Mouse (Mus musculus): ENCODE results near the gene Lrrc36. TPM values are rescaled to one million over a fixed set of nuclear protein-coding genes. Genes with fewer than 3 reads are reported as not detected.

Lrrc36 gene
- polyA plus RNA-seq, 1 experiment from 2014 or later, result 0.88 TPM

DNA sequence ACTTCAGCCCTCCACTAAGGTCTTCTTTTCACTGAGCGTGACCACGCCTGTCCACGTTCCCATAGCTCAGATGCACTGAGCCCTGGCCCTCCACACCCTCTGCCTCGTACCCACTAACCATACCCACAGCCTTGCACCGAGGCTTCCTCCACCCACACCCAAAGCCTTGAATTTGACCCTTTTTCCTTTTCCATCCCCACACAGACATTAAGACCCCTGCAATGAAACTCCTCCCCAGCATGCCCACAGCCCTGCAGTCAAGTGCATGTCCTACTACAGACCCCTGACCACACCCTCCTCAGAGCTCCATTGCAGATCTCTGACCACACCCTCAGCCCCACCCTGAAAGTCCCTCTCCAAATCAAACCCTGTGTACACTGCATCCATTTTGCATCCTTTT is 56.4 kb downstream of the Lrrc36 start:
- ATAC-seq (replicated peaks), result no peak
- Histone ChIP-seq H3K4me2 (replicated peaks) (peak overlapping the region; percentile 63), H3K9ac (replicated peaks) (no peak overlapping the region), H3K27me3 (peaks cover 7% of the 10 kb centered on the region; the same call in 1 of the 2 replicates), H3K4me3 (peak overlapping the region; percentile 40; the same call in 1 of the 2 replicates), H3K9me3 (no peaks in the 10 kb centered on the region), H3K27ac (replicated peaks) (no peak overlapping the region), H3K36me3 (no peaks in the 10 kb centered on the region), H3K4me1 (peaks cover 63% of the 10 kb centered on the region)
- WGBS, result 89% methylated on average over 5 of the region's 5 CpGs

DNA sequence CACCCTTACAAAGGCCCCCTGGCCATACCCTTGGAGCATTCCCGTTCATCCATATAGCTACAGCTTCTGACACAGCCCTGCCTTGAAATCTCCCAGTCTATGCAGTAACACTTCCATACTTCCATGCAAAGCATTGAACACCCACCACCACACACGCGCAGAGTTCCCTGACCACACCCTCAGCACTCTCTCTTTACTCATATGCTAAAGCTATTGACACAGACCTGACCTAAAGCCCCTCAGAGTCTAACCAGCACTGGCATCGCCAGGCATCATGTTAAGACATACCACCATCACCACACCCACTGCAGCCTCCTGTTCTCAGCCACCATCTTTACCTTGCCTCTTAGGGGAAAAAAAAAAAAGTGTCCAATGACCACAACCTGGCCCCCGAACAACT is 56.9 kb downstream of the Lrrc36 start:
- no peak overlapping the region for H3K9ac ChIP-seq (replicated peaks)
- 88% methylated on average over 5 of the region's 5 CpGs for WGBS

DNA sequence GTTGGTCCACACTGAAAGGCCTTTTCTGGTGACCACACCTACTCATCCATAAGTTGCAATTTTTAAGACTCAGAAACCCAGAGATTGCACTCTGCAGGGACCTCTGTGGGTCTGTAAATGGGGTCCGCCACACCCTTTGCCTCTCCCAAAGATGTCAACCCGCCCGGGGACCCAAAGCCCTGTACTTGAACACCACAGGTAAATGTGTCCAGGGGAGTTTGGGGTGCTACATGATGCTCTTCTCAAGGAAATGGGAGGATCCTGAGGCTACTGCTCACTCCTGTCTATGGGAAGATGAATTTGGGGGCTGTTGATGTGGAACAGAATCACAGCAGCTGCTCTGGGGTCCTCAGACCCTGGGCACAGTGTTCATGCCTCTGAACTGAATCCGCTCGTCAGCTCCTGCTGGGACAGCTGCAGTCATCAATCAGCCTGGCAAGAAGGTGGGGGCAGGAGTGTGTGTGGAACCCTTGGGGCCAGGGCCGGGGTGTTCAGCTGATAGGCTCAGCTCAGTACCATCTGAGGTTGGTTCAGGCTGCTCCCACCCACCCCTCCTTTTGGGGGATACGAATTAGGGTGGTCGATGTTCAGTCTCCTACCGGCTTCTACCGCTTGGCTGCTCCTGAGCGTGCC is 57.4 kb downstream of the Lrrc36 start:
- H3K4me1 ChIP-seq, result peaks cover 66% of the 10 kb centered on the region
- peak overlapping the region; percentile 37 for H3K9ac ChIP-seq (replicated peaks)
- WGBS, result 21% methylated on average over 11 of the region's 11 CpGs
- H3K4me2 ChIP-seq (replicated peaks), result peak overlapping the region; percentile 63
- no peaks in the 10 kb centered on the region for H3K36me3 ChIP-seq
- no peaks in the 10 kb centered on the region for H3K9me3 ChIP-seq
- H3K27me3 ChIP-seq, result peaks cover 7% of the 10 kb centered on the region; the same call in 1 of the 2 replicates
- peak; percentile 51; the same call in 1 of the 2 replicates for ATAC-seq (replicated peaks)
- H3K27ac ChIP-seq (replicated peaks), result peak overlapping the region; percentile 15; the same call in 1 of the 2 replicates
- H3K4me3 ChIP-seq, result peak overlapping the region; percentile 40

More for the DNA sequence above, 56.9 kb downstream of the Lrrc36 start:
- Histone ChIP-seq H3K4me1 (peaks cover 66% of the 10 kb centered on the region), H3K4me3 (peak overlapping the region; percentile 40; the same call in 1 of the 2 replicates), H3K27ac (replicated peaks) (no peak overlapping the region), H3K27me3 (peaks cover 7% of the 10 kb centered on the region; the same call in 1 of the 2 replicates), H3K4me2 (replicated peaks) (peak overlapping the region; percentile 63), H3K36me3 (no peaks in the 10 kb centered on the region), H3K9me3 (no peaks in the 10 kb centered on the region)
- no peak for ATAC-seq (replicated peaks)

DNA sequence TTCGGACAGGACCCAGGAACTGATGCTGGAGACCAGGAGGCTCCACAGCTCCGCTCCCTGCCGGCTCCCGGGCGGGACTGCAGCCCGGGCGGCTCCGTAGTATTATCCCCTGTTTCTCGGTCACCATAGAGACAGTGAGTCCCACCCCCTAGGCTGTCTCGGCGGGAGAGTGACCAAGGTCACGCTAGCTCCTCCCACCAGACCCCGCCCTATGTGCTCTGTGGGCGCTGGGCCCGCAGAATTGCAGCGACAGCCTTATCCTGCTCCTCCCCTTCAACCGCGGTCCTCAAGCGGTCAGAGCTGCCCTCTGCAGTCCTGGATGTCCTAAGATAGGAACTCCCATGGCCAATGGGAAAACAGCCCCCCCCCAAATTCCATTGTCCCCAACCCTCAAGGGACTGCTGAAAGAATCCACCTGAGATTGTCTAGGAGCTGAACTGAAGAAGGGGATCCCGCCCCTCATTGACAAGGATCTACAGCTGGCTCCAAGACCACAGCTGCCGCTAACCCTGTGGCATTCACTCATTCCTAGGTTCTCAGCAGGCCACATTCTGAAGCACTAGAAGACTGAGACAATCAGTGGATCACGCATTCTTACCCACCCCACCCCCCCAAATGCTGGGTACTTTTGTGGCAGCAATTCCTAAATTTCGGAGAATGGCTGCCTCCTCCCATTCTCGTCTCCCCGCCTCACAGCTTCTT is 58.1 kb downstream of the Lrrc36 start, which contains the start of gene Tppp3:
Gene Tppp3 (minus strand): TSS at position 213 of the 702 bp plus-strand sequence.
- Histone ChIP-seq H3K27me3 (peaks cover 7% of the 10 kb centered on the region; the same call in 1 of the 2 replicates), H3K27ac (replicated peaks) (peak within 1 kb of the TSS; percentile 15; the same call in 1 of the 2 replicates), H3K4me3 (peak within 1 kb of the TSS; percentile 40), H3K9ac (replicated peaks) (peak within 1 kb of the TSS; percentile 37), H3K4me2 (replicated peaks) (peak within 1 kb of the TSS; percentile 63), H3K36me3 (0 out of 2 replicates have a peak, but pooled peaks cover 3% of the 10 kb centered on the region), H3K9me3 (no peaks in the 10 kb centered on the region), H3K4me1 (peaks cover 64% of the 10 kb centered on the region)
- 8% methylated on average over 25 of the region's 25 CpGs for WGBS
- ATAC-seq (replicated peaks), result peak; percentile 84

DNA sequence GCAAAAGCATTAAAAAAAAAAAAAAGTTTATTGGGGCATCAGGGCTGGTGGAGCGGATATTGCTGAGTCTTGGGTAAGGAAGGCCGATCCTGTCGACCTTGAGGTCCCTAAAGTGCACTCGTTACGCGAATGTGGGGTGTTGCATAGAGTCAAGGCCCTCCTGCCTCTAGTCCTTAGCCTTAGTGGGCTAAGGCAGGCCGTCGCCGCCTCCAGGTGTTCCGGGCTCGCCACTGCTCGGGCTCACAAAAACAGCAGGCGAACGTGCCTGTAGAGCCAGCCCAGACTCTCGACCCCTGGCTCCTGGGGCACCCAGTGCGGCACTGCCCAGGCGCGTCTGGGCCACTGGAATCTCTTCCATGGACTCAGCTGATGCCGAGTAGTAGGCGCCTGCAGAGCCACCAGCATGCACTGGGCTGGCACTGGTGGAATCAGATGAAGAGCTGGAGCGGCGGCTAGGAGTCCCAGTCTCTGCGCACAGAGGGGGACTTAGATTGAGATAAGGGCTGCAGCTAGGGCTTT is 59.1 kb downstream of the Lrrc36 start:
- Histone ChIP-seq H3K36me3 (0 out of 2 replicates have a peak, but pooled peaks cover 3% of the 10 kb centered on the region), H3K9ac (replicated peaks) (no peak overlapping the region), H3K4me1 (peaks cover 55% of the 10 kb centered on the region), H3K4me2 (replicated peaks) (no peak overlapping the region), H3K4me3 (no peak overlapping the region), H3K9me3 (no peaks in the 10 kb centered on the region), H3K27me3 (peaks cover 7% of the 10 kb centered on the region; the same call in 1 of the 2 replicates), H3K27ac (replicated peaks) (no peak overlapping the region)
- no peak for ATAC-seq (replicated peaks)
- 37% methylated on average over 23 of the region's 23 CpGs for WGBS

DNA sequence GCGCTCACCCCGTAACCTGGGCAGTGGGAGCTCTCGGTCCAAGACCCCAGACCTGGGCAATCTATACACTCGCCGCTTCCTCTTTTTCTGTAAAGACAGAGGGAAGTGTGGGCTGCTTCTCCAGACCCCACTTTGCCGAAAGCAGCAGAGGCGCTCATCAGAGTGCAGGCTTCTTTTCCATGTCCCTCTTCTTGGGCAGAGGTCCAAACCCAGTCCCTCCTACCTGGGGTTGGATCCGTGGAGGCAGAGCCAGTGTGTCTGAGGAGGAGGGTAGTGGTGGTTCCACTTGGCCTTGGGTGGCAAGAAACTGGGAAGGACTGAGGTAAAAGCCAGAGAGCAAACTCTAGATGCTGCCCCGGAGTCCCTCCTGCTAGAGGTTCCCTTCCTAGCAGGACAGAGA is 59.6 kb downstream of the Lrrc36 start:
- H3K36me3 ChIP-seq, result 0 out of 2 replicates have a peak, but pooled peaks cover 3% of the 10 kb centered on the region
- H3K4me1 ChIP-seq, result peaks cover 52% of the 10 kb centered on the region
- H3K27ac ChIP-seq (replicated peaks), result no peak overlapping the region
- H3K4me2 ChIP-seq (replicated peaks), result no peak overlapping the region
- H3K9ac ChIP-seq (replicated peaks), result no peak overlapping the region
- H3K9me3 ChIP-seq, result no peaks in the 10 kb centered on the region
- H3K4me3 ChIP-seq, result no peak overlapping the region
- ATAC-seq (replicated peaks), result no peak
- H3K27me3 ChIP-seq, result peaks cover 7% of the 10 kb centered on the region; the same call in 1 of the 2 replicates
- 56% methylated on average over 9 of the region's 9 CpGs for WGBS

DNA sequence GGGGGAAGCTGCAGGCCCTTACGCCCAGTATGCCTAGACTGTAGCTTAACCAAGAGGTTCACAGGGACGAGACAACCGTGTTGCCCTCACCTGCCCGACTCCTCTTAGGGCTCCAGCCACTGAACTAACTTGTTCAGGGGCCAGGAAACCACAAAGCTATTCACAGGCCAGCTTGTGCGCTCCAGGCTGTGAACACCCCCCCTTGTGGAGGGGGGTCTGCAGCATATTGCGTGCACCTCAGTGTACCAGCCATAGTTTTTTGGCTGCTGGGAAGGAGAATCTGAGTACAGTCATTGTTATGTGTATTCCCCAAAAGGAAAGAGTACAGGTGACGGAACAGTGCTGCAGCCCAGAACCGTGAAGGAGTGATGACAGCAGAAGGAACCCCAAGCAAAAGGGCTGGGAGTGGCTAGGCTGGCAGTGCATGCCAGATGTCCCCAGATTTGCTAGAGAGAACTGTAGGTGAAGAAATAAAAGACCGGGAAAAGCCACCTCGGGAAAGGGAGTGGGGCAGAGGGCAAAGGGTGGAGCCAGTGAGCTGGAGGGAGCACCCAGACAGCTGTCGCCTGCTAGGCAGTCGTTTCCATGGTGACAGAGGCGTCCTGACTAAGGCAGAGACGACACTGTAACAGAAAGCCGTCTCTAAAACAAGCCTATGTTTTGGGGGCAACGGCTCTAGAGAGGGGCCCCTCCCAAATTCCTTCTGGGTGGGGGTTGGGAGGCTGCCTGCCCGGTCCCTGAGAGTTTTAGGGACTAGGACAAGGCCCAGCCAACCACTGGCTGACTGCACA is 60.6 kb downstream of the Lrrc36 start:
- Histone ChIP-seq H3K9me3 (no peaks in the 10 kb centered on the region), H3K27ac (replicated peaks) (peak overlapping the region; percentile 35), H3K36me3 (0 out of 2 replicates have a peak, but pooled peaks cover 3% of the 10 kb centered on the region), H3K27me3 (peaks cover 7% of the 10 kb centered on the region; the same call in 1 of the 2 replicates), H3K4me1 (peaks cover 50% of the 10 kb centered on the region), H3K9ac (replicated peaks) (no peak overlapping the region), H3K4me3 (no peak overlapping the region), H3K4me2 (replicated peaks) (peak overlapping the region; percentile 1; the same call in 1 of the 2 replicates)
- WGBS, result 25% methylated on average over 17 of the region's 17 CpGs
- no peak; the same call in 1 of the 2 replicates for ATAC-seq (replicated peaks)

DNA sequence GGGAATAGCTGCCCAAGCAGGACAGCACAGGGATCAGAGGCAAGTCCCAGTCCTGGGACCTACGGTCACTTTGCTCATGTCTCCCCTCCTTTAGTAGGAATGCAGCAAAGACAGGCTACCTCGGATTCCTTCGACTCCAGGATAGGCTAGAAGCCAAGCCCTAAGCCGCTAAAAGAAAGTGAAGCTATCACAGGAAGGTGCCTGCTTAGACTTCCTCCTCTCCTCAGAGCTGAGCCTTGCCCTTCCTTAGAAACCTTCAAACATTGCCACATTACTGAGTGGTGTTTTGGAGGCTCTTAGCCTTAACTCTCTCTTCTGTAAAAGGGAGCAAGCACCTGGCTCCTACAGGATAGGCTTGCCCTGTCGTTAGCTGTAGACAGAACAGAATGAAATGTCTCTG is 61.3 kb downstream of the Lrrc36 start:
- H3K9me3 ChIP-seq, result no peaks in the 10 kb centered on the region
- H3K4me2 ChIP-seq (replicated peaks), result peak overlapping the region; percentile 1; the same call in 1 of the 2 replicates
- no peak overlapping the region for H3K4me3 ChIP-seq
- WGBS, result 50% methylated on average over 5 of the region's 5 CpGs
- H3K27ac ChIP-seq (replicated peaks), result no peak overlapping the region
- 0 out of 2 replicates have a peak overlapping the region, but pooled peaks have one; percentile 14 for H3K9ac ChIP-seq (replicated peaks)
- no peak for ATAC-seq (replicated peaks)
- H3K4me1 ChIP-seq, result peaks cover 43% of the 10 kb centered on the region
- 0 out of 2 replicates have a peak, but pooled peaks cover 3% of the 10 kb centered on the region for H3K36me3 ChIP-seq
- peaks cover 7% of the 10 kb centered on the region; the same call in 1 of the 2 replicates for H3K27me3 ChIP-seq

DNA sequence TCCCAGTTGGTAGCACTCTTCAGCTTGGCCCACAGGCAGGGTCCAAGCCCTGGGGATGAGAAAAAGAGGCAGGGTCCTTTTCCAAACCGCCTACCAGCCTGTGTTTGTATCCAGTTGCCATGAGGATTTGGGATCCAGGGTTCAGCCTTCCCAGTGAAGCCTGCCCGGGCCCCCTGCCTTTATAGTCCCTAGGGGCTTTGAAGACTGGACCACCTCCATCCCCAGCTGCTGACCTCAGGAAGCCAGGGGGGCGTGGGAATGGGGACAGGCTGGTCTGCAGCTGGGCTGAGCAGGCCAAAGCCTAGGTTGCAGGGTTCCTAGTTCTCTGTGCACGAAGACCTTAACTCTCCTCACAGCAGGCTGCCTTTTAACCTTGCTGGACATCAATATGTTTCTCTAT is 61.9 kb downstream of the Lrrc36 start:
- no peak overlapping the region for H3K27ac ChIP-seq (replicated peaks)
- no peak overlapping the region for H3K4me3 ChIP-seq
- 0 out of 2 replicates have a peak overlapping the region, but pooled peaks have one; percentile 14 for H3K9ac ChIP-seq (replicated peaks)
- H3K27me3 ChIP-seq, result peaks cover 7% of the 10 kb centered on the region; the same call in 1 of the 2 replicates
- H3K9me3 ChIP-seq, result no peaks in the 10 kb centered on the region
- ATAC-seq (replicated peaks), result no peak
- 59% methylated on average over 4 of the region's 4 CpGs for WGBS
- H3K4me2 ChIP-seq (replicated peaks), result no peak overlapping the region
- H3K4me1 ChIP-seq, result peaks cover 38% of the 10 kb centered on the region
- H3K36me3 ChIP-seq, result 0 out of 2 replicates have a peak, but pooled peaks cover 3% of the 10 kb centered on the region

DNA sequence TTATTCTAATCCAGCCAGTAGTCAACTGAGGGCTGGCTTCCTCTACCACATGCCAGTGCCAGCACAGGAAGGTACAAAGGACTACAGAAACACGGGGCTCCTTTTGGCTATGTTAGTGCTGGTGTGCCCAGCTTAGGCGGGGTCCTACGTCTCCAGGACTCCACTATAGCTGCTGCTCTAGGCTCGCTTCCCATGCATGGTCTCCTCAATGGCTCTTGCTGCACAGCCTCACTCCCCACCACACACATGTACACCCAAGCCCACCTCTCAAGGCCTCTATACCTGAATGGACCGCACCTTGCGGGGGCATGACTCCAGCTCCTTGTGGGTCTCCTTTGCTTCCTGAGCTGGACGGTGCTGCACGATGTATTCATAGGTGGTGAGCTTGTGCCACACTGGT is 62.4 kb downstream of the Lrrc36 start:
- peaks cover 33% of the 10 kb centered on the region for H3K4me1 ChIP-seq
- no peaks in the 10 kb centered on the region for H3K9me3 ChIP-seq
- H3K27ac ChIP-seq (replicated peaks), result no peak overlapping the region
- H3K27me3 ChIP-seq, result peaks cover 7% of the 10 kb centered on the region; the same call in 1 of the 2 replicates
- H3K4me3 ChIP-seq, result no peak overlapping the region
- 90% methylated on average over 8 of the region's 8 CpGs for WGBS
- H3K9ac ChIP-seq (replicated peaks), result no peak overlapping the region
- no peak overlapping the region for H3K4me2 ChIP-seq (replicated peaks)
- H3K36me3 ChIP-seq, result 0 out of 2 replicates have a peak, but pooled peaks cover 3% of the 10 kb centered on the region
- ATAC-seq (replicated peaks), result no peak

DNA sequence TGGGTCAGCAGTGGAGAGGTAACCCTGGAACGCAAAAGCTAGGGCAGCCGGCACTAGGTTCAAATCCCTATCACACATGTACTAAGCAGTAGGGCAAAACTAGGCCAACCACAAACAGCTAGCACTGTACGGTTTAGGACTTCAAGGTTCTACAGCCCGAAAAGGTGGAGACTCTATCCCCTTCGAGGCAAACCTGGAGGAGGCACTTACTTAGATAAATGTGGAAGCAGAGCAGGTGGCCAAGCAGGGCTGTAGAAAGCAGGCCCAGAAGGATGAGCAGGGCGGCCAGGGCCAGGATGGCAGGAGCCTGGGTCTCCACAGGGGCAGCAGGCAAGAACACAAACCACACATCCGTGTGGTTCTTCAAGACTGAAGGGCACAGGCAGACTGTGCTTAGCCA is 62.8 kb downstream of the Lrrc36 start:
- H3K36me3 ChIP-seq, result 0 out of 2 replicates have a peak, but pooled peaks cover 3% of the 10 kb centered on the region
- H3K4me2 ChIP-seq (replicated peaks), result no peak overlapping the region
- H3K9ac ChIP-seq (replicated peaks), result no peak overlapping the region
- no peaks in the 10 kb centered on the region for H3K9me3 ChIP-seq
- H3K27ac ChIP-seq (replicated peaks), result no peak overlapping the region
- peaks cover 7% of the 10 kb centered on the region; the same call in 1 of the 2 replicates for H3K27me3 ChIP-seq
- peaks cover 29% of the 10 kb centered on the region for H3K4me1 ChIP-seq
- no peak for ATAC-seq (replicated peaks)
- H3K4me3 ChIP-seq, result no peak overlapping the region
- 93% methylated on average over 7 of the region's 7 CpGs for WGBS

All from forebrain, embryonic 15.5 days (tissue).